Mouse (Mus musculus) cerebellum, postnatal 10 days (tissue): ENCODE measurements around the gene Ndufa12.

Experiments used
- DNase-seq, 2 experiments: peaks; one replicate each; pipeline ENCODE4 v3.0.0; 2021; ENCODE audit warnings: mixed read lengths in 2 of 2

Ndufa12 gene

GRCm38 (mm10) chr10:94230172-94230981 is 31.9 kb downstream of the Ndufa12 start:
- peak; percentile 47 to 57 for DNase-seq

GRCm38 (mm10) chr10:94231025-94231424 is 32.5 kb downstream of the Ndufa12 start:
- no peak for DNase-seq

GRCm38 (mm10) chr10:94235200-94235599 is 36.7 kb downstream of the Ndufa12 start:
- DNase-seq: no peak

GRCm38 (mm10) chr10:94241346-94241745 is 42.8 kb downstream of the Ndufa12 start:
- DNase-seq: no peak

GRCm38 (mm10) chr10:94247748-94248349 is 49.3 kb downstream of the Ndufa12 start:
- no peak for DNase-seq

GRCm38 (mm10) chr10:94249575-94250456 is 51.3 kb downstream of the Ndufa12 start:
- DNase-seq: peak; percentile 20 to 26

- DNase-seq: no peak
Measured at GRCm38 (mm10) chr10:94253260-94253807, 54.8 kb downstream of the Ndufa12 start.

- DNase-seq: no peak
Measured at GRCm38 (mm10) chr10:94254766-94255165, 56.2 kb downstream of the Ndufa12 start.

GRCm38 (mm10) chr10:94255744-94256143 is 57.2 kb downstream of the Ndufa12 start:
- DNase-seq: no peak

GRCm38 (mm10) chr10:94256518-94256917 is 58.0 kb downstream of the Ndufa12 start:
- no peak for DNase-seq

- no peak for DNase-seq
Measured at GRCm38 (mm10) chr10:94260544-94260943, 62.0 kb downstream of the Ndufa12 start.

GRCm38 (mm10) chr10:94262646-94263045 is 64.1 kb downstream of the Ndufa12 start:
- DNase-seq: no peak

GRCm38 (mm10) chr10:94263211-94263610 is 64.7 kb downstream of the Ndufa12 start:
- DNase-seq: no peak

GRCm38 (mm10) chr10:94265656-94266542 is 67.4 kb downstream of the Ndufa12 start:
- peak; percentile 69 to 75 for DNase-seq
